In the genomic region with DNA sequence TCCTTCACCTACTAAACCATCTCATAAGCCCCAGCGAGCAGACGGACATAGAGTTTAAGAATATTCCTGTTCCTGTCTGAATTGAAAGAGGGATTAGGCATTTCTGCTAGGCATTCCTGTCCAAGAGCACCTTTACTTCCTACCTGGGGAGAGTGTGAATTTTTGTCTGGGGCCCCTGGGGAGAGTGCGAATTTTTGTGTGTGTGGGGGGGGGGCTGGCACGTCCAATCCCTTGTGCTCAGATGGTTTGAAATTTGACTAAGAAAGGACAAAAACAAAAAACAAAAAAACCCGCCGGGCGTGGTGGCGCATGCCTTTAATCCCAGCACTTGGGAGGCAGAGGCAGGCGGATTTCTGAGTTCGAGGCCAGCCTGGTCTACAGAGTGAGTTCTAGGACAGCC, we compare ENCODE assay signal across 8 mouse cellular contexts. TPM values are rescaled to one million over a fixed set of nuclear protein-coding genes. Genes with fewer than 3 reads are reported as not detected.
DNase-seq lines count a peak whose midpoint lies in the region; ATAC-seq lines count a peak whose summit lies in the region.

No protein-coding gene starts in this region.

- no peak overlapping the region for H3K9ac ChIP-seq in heart, embryonic 11.5 days (ENCODE audit: low read depth, low read length)
- H3K9ac ChIP-seq in hindbrain, embryonic 11.5 days (ENCODE audit: low read depth, low read length): no peak overlapping the region
- H3K9ac ChIP-seq in midbrain, embryonic 11.5 days (ENCODE audit: low read length): no peak overlapping the region

- no peaks in the 10 kb centered on the region for H3K9me3 ChIP-seq in heart, embryonic 11.5 days (replicated peaks; ENCODE audit: control insufficient read depth, low read length)
- H3K9me3 ChIP-seq in hindbrain, embryonic 11.5 days (ENCODE audit: control insufficient read depth, low read length): no peaks in the 10 kb centered on the region
- no peaks in the 10 kb centered on the region for H3K9me3 ChIP-seq in midbrain, embryonic 11.5 days (ENCODE audit: control insufficient read depth, low read length)

- no peak for DNase-seq in heart, postnatal 14 days
- DNase-seq in ES-CJ7 (ENCODE audit: low read depth, low spot score): peak; percentile 83
- no peak for DNase-seq in hindbrain, embryonic 11.5 days (ENCODE audit: low spot score)
- no peak for DNase-seq in midbrain, embryonic 11.5 days (ENCODE audit: low spot score, missing footprints)
- DNase-seq in left cerebral cortex, postnatal 25 days (ENCODE audit: low spot score in 2 of 2): no peak
- DNase-seq in adipocyte (ENCODE audit: low spot score): no peak
- no peak for DNase-seq in lung, postnatal 4 days

- H3K27me3 ChIP-seq in heart, embryonic 11.5 days (ENCODE audit: control insufficient read depth, insufficient read depth, low read length): no peaks in the 10 kb centered on the region
- no peaks in the 10 kb centered on the region for H3K27me3 ChIP-seq in hindbrain, embryonic 11.5 days (ENCODE audit: control insufficient read depth, insufficient read depth, low read length)
- H3K27me3 ChIP-seq in midbrain, embryonic 11.5 days (ENCODE audit: control insufficient read depth, insufficient read depth, low read length): no peaks in the 10 kb centered on the region

- no peak overlapping the region for H3K27ac ChIP-seq in heart, embryonic 11.5 days (ENCODE audit: low read depth, low read length)
- H3K27ac ChIP-seq in hindbrain, embryonic 11.5 days (ENCODE audit: low read depth, low read length): no peak overlapping the region
- H3K27ac ChIP-seq in midbrain, embryonic 11.5 days (ENCODE audit: low read depth, low read length): no peak overlapping the region

- WGBS in heart, embryonic 11.5 days (ENCODE audit: insufficient replicate concordance): 49% methylated on average over 10 of the region's 10 CpGs
- whole genome bisulfite sequencing in hindbrain, embryonic 11.5 days: 61% methylated on average over 10 of the region's 10 CpGs
- WGBS in midbrain, embryonic 11.5 days: 65% methylated on average over 10 of the region's 10 CpGs

- intact Hi-C loops in heart, postnatal 14 days (cut with DNase I): no loop called here
- intact Hi-C loops in left cerebral cortex, postnatal 25 days (cut with DNase I): no loop called here

- H3K36me3 ChIP-seq in heart, embryonic 11.5 days (ENCODE audit: control insufficient read depth, insufficient read depth, low read length): peaks cover 8% of the 10 kb centered on the region
- no peaks in the 10 kb centered on the region; the same call in 1 of the 2 replicates for H3K36me3 ChIP-seq in hindbrain, embryonic 11.5 days (ENCODE audit: control insufficient read depth, insufficient read depth, low read length)
- H3K36me3 ChIP-seq in midbrain, embryonic 11.5 days (ENCODE audit: control insufficient read depth, insufficient read depth, low read length): 0 out of 2 replicates have a peak, but pooled peaks cover 2% of the 10 kb centered on the region

- ATAC-seq in heart, embryonic 11.5 days (replicated peaks; ENCODE audit: insufficient number of reproducible peaks, low FRiP score, low TSS enrichment): no peak
- ATAC-seq in hindbrain, embryonic 11.5 days (ENCODE audit: low FRiP score): peak; percentile 10; the same call in 1 of the 2 replicates
- ATAC-seq in midbrain, embryonic 11.5 days (ENCODE audit: low FRiP score): peak; percentile 38; the same call in 1 of the 2 replicates

- H3K4me3 ChIP-seq in heart, embryonic 11.5 days (ENCODE audit: low read depth, low read length): peak overlapping the region; percentile 90
- H3K4me3 ChIP-seq in hindbrain, embryonic 11.5 days (ENCODE audit: low read depth, low read length): peak overlapping the region; percentile 80; the same call in 1 of the 2 replicates
- H3K4me3 ChIP-seq in midbrain, embryonic 11.5 days (ENCODE audit: low read depth, low read length): peak overlapping the region; percentile 86; the same call in 1 of the 2 replicates

- peaks cover 5% of the 10 kb centered on the region; the same call in 1 of the 2 replicates for H3K4me1 ChIP-seq in heart, embryonic 11.5 days (ENCODE audit: control insufficient read depth, insufficient read depth, low read length)
- peaks cover 5% of the 10 kb centered on the region for H3K4me1 ChIP-seq in hindbrain, embryonic 11.5 days (replicated peaks; ENCODE audit: control insufficient read depth, insufficient read depth, low read length)
- peaks cover 7% of the 10 kb centered on the region for H3K4me1 ChIP-seq in midbrain, embryonic 11.5 days (ENCODE audit: control insufficient read depth, insufficient read depth, low read length)

- H3K4me2 ChIP-seq in heart, embryonic 11.5 days: peak overlapping the region; percentile 88
- no peak overlapping the region for H3K4me2 ChIP-seq in hindbrain, embryonic 11.5 days (replicated peaks; ENCODE audit: low read depth, low read length)
- peak overlapping the region; percentile 90; the same call in 1 of the 2 replicates for H3K4me2 ChIP-seq in midbrain, embryonic 11.5 days

RNA-seq across cellular contexts. Expression of gene L3mbtl2, which starts 0.4 kb away (rescaled TPM):
- polyA plus RNA-seq in heart, embryonic 11.5 days (2014; fragmentation: Nextera tagmentation; extraction: Ambion mirVana): 17.2 and 17.7 TPM in 2 replicates
- 1 to 10 TPM; 9.4 to 9.6 TPM for total RNA-seq in heart, postnatal 14 days (2021)
- 26.4 and 26.7 TPM in 2 replicates for polyA plus RNA-seq in hindbrain, embryonic 11.5 days (2014; fragmentation: Nextera tagmentation; extraction: Ambion mirVana)
- 27.8 and 30.5 TPM in 2 replicates for polyA plus RNA-seq in midbrain, embryonic 11.5 days (2014; fragmentation: Nextera tagmentation; extraction: Ambion mirVana)
- 10 to 100 TPM; 30.2 to 34.0 TPM for total RNA-seq in left cerebral cortex, postnatal 25 days (2021)

RNA-seq across cellular contexts. Expression of gene Chadl, which starts 33.8 kb away (rescaled TPM):
- 0.44 and 1.5 TPM in 2 replicates for polyA plus RNA-seq in heart, embryonic 11.5 days (2014; fragmentation: Nextera tagmentation; extraction: Ambion mirVana)
- total RNA-seq in heart, postnatal 14 days (2021): 1 to 10 TPM; 1.0 to 1.1 TPM
- polyA plus RNA-seq in hindbrain, embryonic 11.5 days (2014; fragmentation: Nextera tagmentation; extraction: Ambion mirVana): 3.5 and 3.6 TPM in 2 replicates
- polyA plus RNA-seq in midbrain, embryonic 11.5 days (2014; fragmentation: Nextera tagmentation; extraction: Ambion mirVana): 2.5 and 2.8 TPM in 2 replicates
- total RNA-seq in left cerebral cortex, postnatal 25 days (2021): 10 to 100 TPM; 16.2 to 20.7 TPM
